Mouse (Mus musculus) cortical plate, adult 2 months (tissue): ENCODE results near the gene Snx15.

Experiments used
- CTCF ChIP-seq: fragments of 200-500 bp; IDR thresholded peaks from 2 replicates; pipeline ENCODE4 v1.5.1; 2011; ENCODE audit warnings: mild to moderate bottlenecking, control low read depth, low read length; ENCODE audit not compliant: insufficient read depth; ENCODE audit errors: extremely low read depth
- POLR2A ChIP-seq: fragments of 200-500 bp; IDR thresholded peaks from 2 replicates; pipeline ENCODE4 v1.6.1; 2011; ENCODE audit warnings: mild to moderate bottlenecking, low read length, control low read depth; ENCODE audit not compliant: insufficient read depth; ENCODE audit errors: extremely low read depth

GRCm38 (mm10) chr19:6144842-6145241 is 16.7 kb upstream of the Snx15 start:
- TF ChIP-seq CTCF (no peak), POLR2A (no peak)
